Comparison of ENCODE assay signal across 1 mouse cellular context in the genomic region with DNA sequence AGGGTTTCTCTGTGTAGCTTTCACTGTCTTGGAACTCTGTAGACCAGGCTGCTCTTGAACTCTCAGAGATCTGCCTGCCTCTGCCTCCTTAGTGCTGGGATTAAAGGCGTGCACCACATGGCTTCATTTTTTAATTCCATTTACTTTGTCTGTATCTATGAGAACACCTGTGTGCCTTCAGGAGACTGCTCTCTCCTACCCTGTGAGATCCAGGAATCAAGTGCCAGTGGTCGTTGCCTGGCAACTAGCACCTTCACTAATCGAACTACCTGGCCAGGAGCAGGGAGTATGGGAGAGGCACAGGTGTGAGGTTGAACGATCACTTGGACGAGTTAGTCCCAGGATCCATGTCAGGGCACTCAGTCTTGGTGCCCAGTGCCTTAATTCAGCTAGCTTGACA.
TF ChIP-seq lines count a peak whose summit lies in the region.

No protein-coding gene starts in this region.

TF ChIP-seq in CH12.LX, 34 proteins besides CTCF, POLR2A, EP300 and RAD21 (continued from another document):
- TF ChIP-seq ZNF384 (IDR thresholded peaks at IDR 0.05; ENCODE audit: low read depth, low read length), result no peak
- TF ChIP-seq USF1 (IDR thresholded peaks at IDR 0.05; ENCODE audit: low read depth, low read length), result no peak
- TF ChIP-seq UBTF (IDR thresholded peaks at IDR 0.05; ENCODE audit: low read depth, low read length), result no peak
- TF ChIP-seq TCF12 (IDR thresholded peaks at IDR 0.05; ENCODE audit: low read depth, low read length), result no peak
TF ChIP-seq in CH12.LX: peak in this region for 0.
